Mouse (Mus musculus) C2C12 (cell line): ENCODE results near the gene Gyg. TPM values are rescaled to one million over a fixed set of nuclear protein-coding genes. Genes with fewer than 3 reads are reported as not detected.

Source experiments
- H3K27me3 ChIP-seq: one replicate; pipeline ENCODE4 v1.6.1; 2011; ENCODE audit not compliant: control insufficient read depth, insufficient read depth, insufficient read length
- H3K36me3 ChIP-seq: one replicate; pipeline ENCODE4 v1.6.1; 2011; ENCODE audit not compliant: control insufficient read depth, insufficient read depth
- H3K4me3 ChIP-seq: one replicate; pipeline ENCODE4 v1.5.1; 2011; ENCODE audit warnings: mild to moderate bottlenecking, control low read depth; ENCODE audit not compliant: poor library complexity, insufficient read depth, severe bottlenecking
- H3K79me2 ChIP-seq: one replicate; pipeline ENCODE4 v1.6.1; 2011; ENCODE audit not compliant: control insufficient read depth, insufficient read depth
- H3K79me3 ChIP-seq: one replicate; pipeline ENCODE4 v1.6.1; 2011; ENCODE audit warnings: low read depth, control low read depth
- H3ac ChIP-seq: one replicate; pipeline ENCODE3; 2011; ENCODE audit warnings: low read depth; ENCODE audit not compliant: control insufficient read depth, insufficient read length
- CEBPB ChIP-seq: IDR thresholded peaks from one replicate; pipeline ENCODE4 v1.6.1; 2011; ENCODE audit warnings: low read depth, mild to moderate bottlenecking, control low read depth, moderate library complexity
- CTCF ChIP-seq: IDR thresholded peaks from one replicate; pipeline ENCODE4 v1.5.1; 2011; ENCODE audit not compliant: control insufficient read depth, insufficient read depth, insufficient read length
- FOSL1 ChIP-seq: IDR thresholded peaks from one replicate; pipeline ENCODE4 v1.8.0; 2011; ENCODE audit warnings: mild to moderate bottlenecking, low read length; ENCODE audit not compliant: poor library complexity, insufficient read depth, severe bottlenecking
- MAX ChIP-seq: IDR thresholded peaks from one replicate; pipeline ENCODE4 v1.6.1; 2011; ENCODE audit warnings: mild to moderate bottlenecking, control low read depth
- MYOD1 ChIP-seq: IDR thresholded peaks from one replicate; pipeline ENCODE4 v1.6.1; 2011; ENCODE audit warnings: low read depth; ENCODE audit not compliant: control insufficient read depth, insufficient read length
- MYOG ChIP-seq: IDR thresholded peaks from one replicate; pipeline ENCODE4 v1.6.1; 2011; ENCODE audit not compliant: control insufficient read depth, insufficient read length; ENCODE audit errors: extremely low read depth
- USF1 ChIP-seq: IDR thresholded peaks from one replicate; pipeline ENCODE4 v1.6.1; 2011; ENCODE audit warnings: low read depth, mild to moderate bottlenecking, control low read depth, moderate library complexity
- polyA plus RNA-seq: library from polyadenylated mRNA; unstranded; fragments of >200 nt; fragmentation: generic; extraction: Trizol; gene quantifications from one replicate; pipeline ENCODE4 v1.2.1, GENCODE M21; 2012; ENCODE audit warnings: missing spikeins

Gyg gene
- polyA plus RNA-seq, 1 experiment = 20.6 TPM

DNA sequence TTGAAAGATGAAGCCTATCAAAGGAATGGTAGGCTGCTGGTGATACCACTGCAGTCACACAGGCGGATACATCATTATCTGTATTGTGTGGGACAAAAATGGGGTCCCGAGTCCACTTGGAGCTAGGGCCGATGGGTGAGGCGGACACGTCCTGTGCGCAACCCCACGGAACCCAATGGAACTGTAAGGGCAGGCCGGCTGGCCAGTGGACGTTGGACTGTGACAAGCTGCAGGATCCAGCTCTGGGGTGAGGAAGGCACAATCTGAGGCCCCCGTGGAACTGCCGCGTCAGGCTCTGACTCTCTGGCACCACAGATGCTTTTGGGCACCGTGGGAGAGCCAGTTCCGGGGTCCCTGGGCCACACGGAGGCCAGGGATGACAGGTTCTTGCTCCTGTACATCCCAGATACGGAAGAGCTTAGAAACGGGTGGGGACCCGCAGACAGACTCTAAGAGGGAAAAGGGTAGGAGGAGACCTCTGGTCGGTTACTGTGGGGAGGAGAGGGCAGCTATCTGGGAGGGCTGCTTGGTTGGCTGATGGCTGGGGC lies 36.0 kb downstream of the Gyg start:
- Histone ChIP-seq H3ac (no peak overlapping the region), H3K27me3 (no peaks in the 10 kb centered on the region), H3K4me3 (no peak overlapping the region), H3K79me3 (no peaks in the 10 kb centered on the region), H3K36me3 (peaks cover 20% of the 10 kb centered on the region), H3K79me2 (no peaks in the 10 kb centered on the region)
- no peak for TF ChIP-seq MAX
- no peak for TF ChIP-seq CEBPB
- no peak for TF ChIP-seq USF1
- TF ChIP-seq MYOD1 = no peak
- TF ChIP-seq CTCF = no peak
- TF ChIP-seq MYOG = no peak
- no peak for TF ChIP-seq FOSL1

DNA sequence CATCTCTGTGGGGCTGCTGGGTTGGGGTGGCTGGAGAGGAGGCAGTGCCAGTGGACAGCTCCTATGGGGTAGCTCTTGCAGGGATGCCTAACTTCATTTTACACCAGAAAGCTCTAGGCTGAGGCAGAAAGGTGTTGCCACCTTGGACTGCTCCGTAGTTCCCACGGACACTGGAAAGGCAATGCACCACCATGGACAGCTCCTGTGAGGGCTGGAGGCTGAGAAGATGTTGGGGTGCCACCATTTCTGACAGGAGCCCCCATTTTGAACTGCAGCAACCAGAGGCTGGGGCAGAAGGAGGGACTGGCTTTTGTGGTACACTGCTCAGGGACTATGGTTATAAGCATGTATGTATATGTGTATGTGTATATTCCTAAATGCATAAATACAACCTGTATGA lies 43.2 kb downstream of the Gyg start:
- Histone ChIP-seq H3ac (no peak overlapping the region), H3K27me3 (no peaks in the 10 kb centered on the region), H3K79me3 (no peaks in the 10 kb centered on the region), H3K4me3 (no peak overlapping the region), H3K79me2 (no peaks in the 10 kb centered on the region), H3K36me3 (peaks cover 38% of the 10 kb centered on the region)
- TF ChIP-seq MAX (no peak), FOSL1 (no peak), MYOG (no peak), USF1 (no peak), CEBPB (no peak), CTCF (no peak), MYOD1 (no peak)

DNA sequence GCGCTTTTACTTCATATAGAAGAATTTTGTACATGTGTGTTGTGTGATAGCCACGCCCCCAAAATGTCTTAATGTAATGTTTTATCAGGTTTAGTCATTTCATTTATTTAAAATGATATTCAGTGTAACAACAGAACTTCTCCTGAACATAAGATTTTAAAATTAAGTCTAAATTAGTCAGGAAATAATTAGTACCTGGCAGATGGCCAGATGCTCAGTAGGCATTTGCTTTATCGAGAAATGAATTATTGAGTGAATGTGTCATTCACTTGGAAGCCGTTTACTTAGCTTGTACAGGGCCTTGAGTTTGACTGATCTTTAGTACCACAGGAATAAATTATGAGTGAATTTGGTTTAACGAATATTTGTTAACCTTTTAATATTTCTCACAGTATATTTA lies 46.2 kb downstream of the Gyg start:
- Histone ChIP-seq H3K79me2 (no peaks in the 10 kb centered on the region), H3K27me3 (no peaks in the 10 kb centered on the region), H3K79me3 (no peaks in the 10 kb centered on the region), H3ac (no peak overlapping the region), H3K4me3 (no peak overlapping the region), H3K36me3 (peaks cover 35% of the 10 kb centered on the region)
- TF ChIP-seq MAX (no peak), MYOD1 (no peak), CEBPB (no peak), USF1 (no peak), MYOG (no peak), CTCF (no peak), FOSL1 (no peak)

DNA sequence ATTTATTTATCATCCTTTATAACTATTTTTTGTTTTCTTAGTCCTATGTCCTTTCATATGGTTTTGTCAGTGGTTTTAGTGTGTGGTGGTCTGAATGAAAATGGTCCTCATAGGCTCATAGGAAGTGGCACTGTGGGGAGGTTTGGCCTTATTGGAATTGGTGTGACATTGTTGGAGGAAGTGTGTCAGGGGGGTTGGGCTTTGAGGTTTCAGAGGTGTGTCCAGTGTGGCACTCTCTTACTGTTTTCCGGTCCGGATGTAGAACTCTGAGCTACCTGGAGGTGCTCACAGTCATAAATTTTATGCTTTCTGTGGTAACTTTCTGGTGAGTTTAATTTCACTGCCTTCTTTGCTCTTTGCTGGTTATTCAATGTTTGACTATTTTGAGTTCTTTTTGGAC lies 50.3 kb downstream of the Gyg start:
- TF ChIP-seq CEBPB (no peak), MYOG (no peak), CTCF (no peak), FOSL1 (no peak), MAX (no peak), USF1 (no peak), MYOD1 (no peak)
- Histone ChIP-seq H3K36me3 (peaks cover 22% of the 10 kb centered on the region), H3K79me2 (no peaks in the 10 kb centered on the region), H3ac (no peak overlapping the region), H3K4me3 (no peak overlapping the region), H3K27me3 (no peaks in the 10 kb centered on the region), H3K79me3 (no peaks in the 10 kb centered on the region)

DNA sequence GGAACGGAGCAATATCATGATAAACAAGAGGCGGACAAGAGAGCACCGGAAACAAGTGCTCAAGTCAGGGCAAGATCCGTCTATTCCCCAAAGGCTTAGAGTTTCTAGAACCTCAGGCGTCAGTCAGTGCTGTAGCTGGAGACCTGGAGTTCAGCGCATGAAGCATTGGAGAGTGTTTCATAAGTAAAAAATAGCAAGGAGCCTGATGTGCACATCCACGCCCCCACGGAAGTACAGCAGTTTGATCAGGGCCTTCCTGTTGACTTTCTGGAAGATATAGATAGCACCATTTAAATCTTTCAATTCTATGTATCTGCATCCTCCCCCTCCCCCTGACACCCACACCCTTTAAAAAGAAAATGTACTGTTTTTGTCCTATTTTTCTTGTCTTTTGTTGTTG lies 50.8 kb downstream of the Gyg start:
- no peaks in the 10 kb centered on the region for H3K79me3 ChIP-seq

DNA sequence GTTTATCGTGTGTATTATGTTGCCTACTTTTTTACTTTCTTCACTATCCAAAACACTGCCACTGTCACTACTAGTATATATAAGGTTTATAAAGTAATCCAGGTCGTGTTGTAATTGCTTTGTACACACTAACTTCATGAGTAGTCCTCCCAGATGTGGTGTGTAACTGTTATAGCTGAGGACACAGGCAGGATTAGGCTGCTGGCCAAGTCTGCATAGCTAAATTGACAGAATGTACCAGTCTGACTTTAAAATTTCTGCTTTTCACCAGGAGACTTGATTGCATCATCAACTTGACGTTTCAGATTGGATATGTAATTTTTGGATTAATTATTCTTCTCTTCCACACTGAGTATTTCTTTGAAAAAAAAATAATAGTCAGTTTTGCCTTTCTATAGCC lies 51.3 kb downstream of the Gyg start:
- Histone ChIP-seq H3ac (no peak overlapping the region), H3K27me3 (no peaks in the 10 kb centered on the region), H3K36me3 (peaks cover 12% of the 10 kb centered on the region), H3K79me3 (no peaks in the 10 kb centered on the region), H3K79me2 (no peaks in the 10 kb centered on the region), H3K4me3 (no peak overlapping the region)
- TF ChIP-seq CEBPB = no peak
- no peak for TF ChIP-seq CTCF
- TF ChIP-seq FOSL1 = no peak
- no peak for TF ChIP-seq MYOD1
- TF ChIP-seq USF1 = no peak
- no peak for TF ChIP-seq MAX
- TF ChIP-seq MYOG = no peak

More for the DNA sequence above, 50.8 kb downstream of the Gyg start:
- Histone ChIP-seq H3K79me2 (no peaks in the 10 kb centered on the region), H3ac (no peak overlapping the region), H3K4me3 (no peak overlapping the region), H3K27me3 (no peaks in the 10 kb centered on the region), H3K36me3 (peaks cover 17% of the 10 kb centered on the region)
- no peak for TF ChIP-seq MAX
- TF ChIP-seq USF1 = no peak
- TF ChIP-seq MYOG = no peak
- TF ChIP-seq FOSL1 = no peak
- TF ChIP-seq CTCF = no peak
- TF ChIP-seq CEBPB = no peak
- TF ChIP-seq MYOD1 = no peak
